Mouse (Mus musculus): ENCODE results near the gene Tjp1. TPM values are rescaled to one million over a fixed set of nuclear protein-coding genes. Genes with fewer than 3 reads are reported as not detected.

Tjp1 gene
- polyA plus RNA-seq, 1 experiment from 2014 or later, result 15.3 TPM

GRCm38 (mm10) chr7:65523116-65523515 is 4.5 kb downstream of the Tjp1 start:
- WGBS, result 76% methylated on average over 4 of the region's 4 CpGs
- Histone ChIP-seq H3K9me3 (ENCODE audit: control insufficient read depth, low read length) (no peaks in the 10 kb centered on the region), H3K9ac (ENCODE audit: low read length) (no peak overlapping the region), H3K27ac (replicated peaks in 1 of 2; ENCODE audit: control insufficient read depth in 1 of 2, insufficient read depth in 1 of 2, low read depth in 2 of 2, low read length in 2 of 2) (no peak overlapping the region), H3K27me3 (ENCODE audit: control insufficient read depth, insufficient read depth, low read length) (peaks cover 32% of the 10 kb centered on the region), H3K36me3 (ENCODE audit: control insufficient read depth, insufficient read depth, low read length) (no peaks in the 10 kb centered on the region), H3K4me1 (ENCODE audit: control insufficient read depth in 2 of 2, insufficient read depth in 2 of 2, low read length in 2 of 2) (peaks cover 0 to 3% of the 10 kb centered on the region in 2 experiments; a peak in 2 of 4 replicates), H3K4me3 (ENCODE audit: control insufficient read depth in 1 of 2, insufficient read depth in 1 of 2, low read depth in 1 of 2, low read length in 2 of 2) (no peak overlapping the region), H3K4me2 (ENCODE audit: low read length) (no peak overlapping the region)
- ATAC-seq (ENCODE audit: insufficient number of reproducible peaks, insufficient read depth, low FRiP score, low read depth), result no peak

GRCm38 (mm10) chr7:65522490-65522889 is 5.1 kb downstream of the Tjp1 start:
- Histone ChIP-seq H3K9me3 (ENCODE audit: control insufficient read depth, low read length) (no peaks in the 10 kb centered on the region), H3K4me1 (ENCODE audit: control insufficient read depth in 2 of 2, insufficient read depth in 2 of 2, low read length in 2 of 2) (peaks cover 0 to 3% of the 10 kb centered on the region in 2 experiments; a peak in 1 of 4 replicates), H3K4me2 (ENCODE audit: low read length) (no peak overlapping the region), H3K4me3 (ENCODE audit: control insufficient read depth in 1 of 2, insufficient read depth in 1 of 2, low read depth in 1 of 2, low read length in 2 of 2) (no peak overlapping the region), H3K9ac (ENCODE audit: low read length) (no peak overlapping the region), H3K36me3 (ENCODE audit: control insufficient read depth, insufficient read depth, low read length) (no peaks in the 10 kb centered on the region), H3K27me3 (ENCODE audit: control insufficient read depth, insufficient read depth, low read length) (peaks cover 29% of the 10 kb centered on the region), H3K27ac (replicated peaks in 1 of 2; ENCODE audit: control insufficient read depth in 1 of 2, insufficient read depth in 1 of 2, low read depth in 2 of 2, low read length in 2 of 2) (no peak overlapping the region)
- no peak for ATAC-seq (ENCODE audit: insufficient number of reproducible peaks, insufficient read depth, low FRiP score, low read depth)
- 52% methylated on average over 12 of the region's 12 CpGs for WGBS

GRCm38 (mm10) chr7:65520622-65521021 is 7.0 kb downstream of the Tjp1 start:
- no peaks in the 10 kb centered on the region for H3K36me3 ChIP-seq (ENCODE audit: control insufficient read depth, insufficient read depth, low read length)
- no peak overlapping the region for H3K27ac ChIP-seq (replicated peaks in 1 of 2; ENCODE audit: control insufficient read depth in 1 of 2, insufficient read depth in 1 of 2, low read depth in 2 of 2, low read length in 2 of 2)
- no peak for ATAC-seq (ENCODE audit: insufficient number of reproducible peaks, insufficient read depth, low FRiP score, low read depth)
- H3K27me3 ChIP-seq (ENCODE audit: control insufficient read depth, insufficient read depth, low read length), result peaks cover 12% of the 10 kb centered on the region
- no peak overlapping the region for H3K4me3 ChIP-seq (ENCODE audit: control insufficient read depth in 1 of 2, insufficient read depth in 1 of 2, low read depth in 1 of 2, low read length in 2 of 2)
- no peaks in the 10 kb centered on the region for H3K4me1 ChIP-seq (ENCODE audit: control insufficient read depth in 2 of 2, insufficient read depth in 2 of 2, low read length in 2 of 2)
- WGBS, result 92% methylated on average over 8 of the region's 8 CpGs
- no peak overlapping the region for H3K9ac ChIP-seq (ENCODE audit: low read length)
- H3K9me3 ChIP-seq (ENCODE audit: control insufficient read depth, low read length), result no peaks in the 10 kb centered on the region
- H3K4me2 ChIP-seq (ENCODE audit: low read length), result no peak overlapping the region

- ATAC-seq (ENCODE audit: insufficient number of reproducible peaks, insufficient read depth, low FRiP score, low read depth), result no peak
These were observed 7.6 kb downstream of the Tjp1 start for GRCm38 (mm10) chr7:65519788-65520563.

GRCm38 (mm10) chr7:65516903-65517302 is 10.7 kb downstream of the Tjp1 start:
- H3K9ac ChIP-seq (ENCODE audit: low read length), result no peak overlapping the region
- H3K36me3 ChIP-seq (ENCODE audit: control insufficient read depth, insufficient read depth, low read length), result no peaks in the 10 kb centered on the region
- H3K4me2 ChIP-seq (ENCODE audit: low read length), result no peak overlapping the region
- H3K9me3 ChIP-seq (ENCODE audit: control insufficient read depth, low read length), result no peaks in the 10 kb centered on the region
- ATAC-seq (ENCODE audit: insufficient number of reproducible peaks, insufficient read depth, low FRiP score, low read depth), result no peak
- 70% methylated on average over 8 of the region's 8 CpGs for WGBS
- no peaks in the 10 kb centered on the region for H3K27me3 ChIP-seq (ENCODE audit: control insufficient read depth, insufficient read depth, low read length)
- H3K4me1 ChIP-seq (ENCODE audit: control insufficient read depth in 2 of 2, insufficient read depth in 2 of 2, low read length in 2 of 2), result no peaks in the 10 kb centered on the region
- H3K4me3 ChIP-seq (ENCODE audit: control insufficient read depth in 1 of 2, insufficient read depth in 1 of 2, low read depth in 1 of 2, low read length in 2 of 2), result no peak overlapping the region
- H3K27ac ChIP-seq (replicated peaks in 1 of 2; ENCODE audit: control insufficient read depth in 1 of 2, insufficient read depth in 1 of 2, low read depth in 2 of 2, low read length in 2 of 2), result no peak overlapping the region

More at GRCm38 (mm10) chr7:65519788-65520563, 7.6 kb downstream of the Tjp1 start:
- Histone ChIP-seq H3K4me3 (ENCODE audit: control insufficient read depth in 1 of 2, insufficient read depth in 1 of 2, low read depth in 1 of 2, low read length in 2 of 2) (no peak overlapping the region), H3K9me3 (ENCODE audit: control insufficient read depth, low read length) (no peaks in the 10 kb centered on the region), H3K27me3 (ENCODE audit: control insufficient read depth, insufficient read depth, low read length) (peaks cover 7% of the 10 kb centered on the region), H3K27ac (replicated peaks in 1 of 2; ENCODE audit: control insufficient read depth in 1 of 2, insufficient read depth in 1 of 2, low read depth in 2 of 2, low read length in 2 of 2) (no peak overlapping the region), H3K36me3 (ENCODE audit: control insufficient read depth, insufficient read depth, low read length) (no peaks in the 10 kb centered on the region), H3K9ac (ENCODE audit: low read length) (no peak overlapping the region), H3K4me1 (ENCODE audit: control insufficient read depth in 2 of 2, insufficient read depth in 2 of 2, low read length in 2 of 2) (no peaks in the 10 kb centered on the region), H3K4me2 (ENCODE audit: low read length) (no peak overlapping the region)
- WGBS, result 36% methylated on average over 12 of the region's 12 CpGs

GRCm38 (mm10) chr7:65513451-65514179 is 14.0 kb downstream of the Tjp1 start:
- Histone ChIP-seq H3K9me3 (ENCODE audit: control insufficient read depth, low read length) (no peaks in the 10 kb centered on the region), H3K27ac (replicated peaks in 1 of 2; ENCODE audit: control insufficient read depth in 1 of 2, insufficient read depth in 1 of 2, low read depth in 2 of 2, low read length in 2 of 2) (no peak overlapping the region), H3K9ac (ENCODE audit: low read length) (no peak overlapping the region), H3K4me1 (ENCODE audit: control insufficient read depth in 2 of 2, insufficient read depth in 2 of 2, low read length in 2 of 2) (no peaks in the 10 kb centered on the region), H3K36me3 (ENCODE audit: control insufficient read depth, insufficient read depth, low read length) (no peaks in the 10 kb centered on the region), H3K27me3 (ENCODE audit: control insufficient read depth, insufficient read depth, low read length) (no peaks in the 10 kb centered on the region), H3K4me2 (ENCODE audit: low read length) (no peak overlapping the region), H3K4me3 (ENCODE audit: control insufficient read depth in 1 of 2, insufficient read depth in 1 of 2, low read depth in 1 of 2, low read length in 2 of 2) (no peak overlapping the region)
- no peak for ATAC-seq (ENCODE audit: insufficient number of reproducible peaks, insufficient read depth, low FRiP score, low read depth)
- 60% methylated on average over 10 of the region's 10 CpGs for WGBS

- Histone ChIP-seq H3K4me2 (ENCODE audit: low read length) (no peak overlapping the region), H3K36me3 (ENCODE audit: control insufficient read depth, insufficient read depth, low read length) (no peaks in the 10 kb centered on the region), H3K9ac (ENCODE audit: low read length) (no peak overlapping the region), H3K27ac (replicated peaks in 1 of 2; ENCODE audit: control insufficient read depth in 1 of 2, insufficient read depth in 1 of 2, low read depth in 2 of 2, low read length in 2 of 2) (no peak overlapping the region), H3K9me3 (ENCODE audit: control insufficient read depth, low read length) (no peaks in the 10 kb centered on the region), H3K27me3 (ENCODE audit: control insufficient read depth, insufficient read depth, low read length) (no peaks in the 10 kb centered on the region), H3K4me1 (ENCODE audit: control insufficient read depth in 2 of 2, insufficient read depth in 2 of 2, low read length in 2 of 2) (no peaks in the 10 kb centered on the region), H3K4me3 (ENCODE audit: control insufficient read depth in 1 of 2, insufficient read depth in 1 of 2, low read depth in 1 of 2, low read length in 2 of 2) (no peak overlapping the region)
- ATAC-seq (ENCODE audit: insufficient number of reproducible peaks, insufficient read depth, low FRiP score, low read depth), result no peak
- 76% methylated on average over 3 of the region's 3 CpGs for WGBS
These were observed 18.2 kb downstream of the Tjp1 start for GRCm38 (mm10) chr7:65509357-65509756.

Measured in heart, embryonic 14.5 days (tissue).